Mouse (Mus musculus) neural tube, embryonic 11.5 days (tissue): ENCODE data around the gene Zbed3. TPM values are rescaled to one million over a fixed set of nuclear protein-coding genes. Genes with fewer than 3 reads are reported as not detected.

Source experiments
- ATAC-seq: fragments of 200-750 bp; cut with Nextera tagmentation; 2 replicates; pipeline ENCODE4 v1.8.0; 2017; ENCODE audit warnings: moderate number of reproducible peaks, mild to moderate bottlenecking, moderate TSS enrichment, moderate library complexity; ENCODE audit not compliant: insufficient read depth, low FRiP score, low TSS enrichment
- DNase-seq: peaks from one replicate; pipeline ENCODE4 v3.0.0-alpha.2; 2015; ENCODE audit warnings: low spot score
- H3K27ac ChIP-seq: fragments of 300-500 bp; sonication (generic); 2 replicates; pipeline ENCODE4 v1.5.1; 2014; ENCODE audit warnings: low read depth, mild to moderate bottlenecking, low read length
- H3K27me3 ChIP-seq: fragments of 300-500 bp; sonication (generic); 2 replicates; pipeline ENCODE4 v1.6.1; 2014; ENCODE audit warnings: mild to moderate bottlenecking, low read length, mixed read lengths; ENCODE audit not compliant: control insufficient read depth, insufficient read depth
- H3K36me3 ChIP-seq: fragments of 300-500 bp; sonication (generic); 2 replicates; pipeline ENCODE4 v1.6.1; 2014; ENCODE audit warnings: mild to moderate bottlenecking, low read length, moderate library complexity, mixed read lengths; ENCODE audit not compliant: control insufficient read depth, insufficient read depth
- H3K4me1 ChIP-seq: fragments of 300-500 bp; sonication (generic); 2 replicates; pipeline ENCODE4 v1.6.1; 2014; ENCODE audit warnings: low read length, mixed read lengths; ENCODE audit not compliant: control insufficient read depth, insufficient read depth
- H3K4me2 ChIP-seq: fragments of 300-500 bp; sonication (generic); 2 replicates; pipeline ENCODE4 v1.6.1; 2014; ENCODE audit warnings: low read depth, mild to moderate bottlenecking, moderate library complexity
- H3K4me3 ChIP-seq: fragments of 300-500 bp; sonication (generic); 2 replicates; pipeline ENCODE4 v1.5.1; 2014; ENCODE audit warnings: low read depth, low read length
- H3K9ac ChIP-seq: fragments of 300-500 bp; sonication (generic); 2 replicates; pipeline ENCODE4 v1.6.1; 2014; ENCODE audit warnings: mild to moderate bottlenecking, low read length
- H3K9me3 ChIP-seq: fragments of 300-500 bp; sonication (generic); 2 replicates; pipeline ENCODE4 v1.6.1; 2016; ENCODE audit warnings: low read length; ENCODE audit not compliant: control insufficient read depth
- WGBS: fragments of 180-500 bp; shearing (Covaris S2); extraction: QIAGEN DNeasy Blood & Tissue Kit; methylation state at CpG from one replicate; pipeline ENCODE4 v1.1.7; 2014; 5-methylcytosine and 5-hydroxymethylcytosine counted together
- polyA plus RNA-seq: library from polyadenylated mRNA; unstranded; fragments of >200 nt; fragmentation: Nextera tagmentation; extraction: Ambion mirVana; gene quantifications from 2 replicates; pipeline ENCODE4 v1.2.1, GENCODE M21; 2014

Zbed3 gene
- polyA plus RNA-seq = 57.2 and 62.8 TPM in 2 replicates

- Histone ChIP-seq H3K4me2 (peak within 1 kb of the TSS; percentile 93), H3K36me3 (no peaks in the 10 kb centered on the region), H3K4me1 (peaks cover 15% of the 10 kb centered on the region; the same call in 1 of the 2 replicates), H3K9me3 (no peaks in the 10 kb centered on the region), H3K9ac (peak within 1 kb of the TSS; percentile 96), H3K27ac (peak within 1 kb of the TSS; percentile 87; the same call in 1 of the 2 replicates), H3K4me3 (peak within 1 kb of the TSS; percentile 79), H3K27me3 (no peaks in the 10 kb centered on the region)
- ATAC-seq (no peak), DNase-seq (no peak)
- WGBS = 91% methylated on average over 6 of the region's 6 CpGs
Observed at GRCm38 (mm10) chr13:95323400-95323799, at the start of gene Zbed3. TSS of gene Zbed3 (plus strand) at chr13:95323612.

- Histone ChIP-seq H3K9ac (no peak overlapping the region), H3K4me1 (no peaks in the 10 kb centered on the region), H3K27me3 (no peaks in the 10 kb centered on the region), H3K27ac (no peak overlapping the region), H3K4me2 (no peak overlapping the region), H3K9me3 (no peaks in the 10 kb centered on the region), H3K4me3 (no peak overlapping the region), H3K36me3 (no peaks in the 10 kb centered on the region)
- 90% methylated on average over 4 of the region's 4 CpGs for WGBS
- ATAC-seq = no peak
- DNase-seq = no peak
Observed at GRCm38 (mm10) chr13:95278426-95279025, 44.9 kb upstream of the Zbed3 start.

- H3K4me3 ChIP-seq = no peak overlapping the region
- H3K27ac ChIP-seq = no peak overlapping the region
- H3K27me3 ChIP-seq = no peaks in the 10 kb centered on the region
- H3K4me2 ChIP-seq = no peak overlapping the region
- ATAC-seq (no peak), DNase-seq (no peak)
- WGBS = 26% methylated on average over 6 of the region's 7 CpGs
- no peaks in the 10 kb centered on the region for H3K36me3 ChIP-seq
- H3K4me1 ChIP-seq = no peaks in the 10 kb centered on the region
- H3K9ac ChIP-seq = no peak overlapping the region
- H3K9me3 ChIP-seq = no peaks in the 10 kb centered on the region
Observed at GRCm38 (mm10) chr13:95281740-95282673, 41.4 kb upstream of the Zbed3 start.

- no peaks in the 10 kb centered on the region for H3K27me3 ChIP-seq
- no peaks in the 10 kb centered on the region for H3K36me3 ChIP-seq
- H3K27ac ChIP-seq = no peak overlapping the region
- no peak overlapping the region for H3K4me3 ChIP-seq
- H3K9ac ChIP-seq = no peak overlapping the region
- ATAC-seq (no peak), DNase-seq (peak; percentile 74)
- H3K4me1 ChIP-seq = no peaks in the 10 kb centered on the region
- 14% methylated on average over 7 of the region's 7 CpGs for WGBS
- H3K9me3 ChIP-seq = no peaks in the 10 kb centered on the region
- H3K4me2 ChIP-seq = no peak overlapping the region
Observed at GRCm38 (mm10) chr13:95286989-95287388, 36.4 kb upstream of the Zbed3 start.

GRCm38 (mm10) chr13:95288027-95288426, 35.4 kb upstream of the Zbed3 start:
- DNase-seq = no peak
- no peak for ATAC-seq
- Histone ChIP-seq H3K36me3 (no peaks in the 10 kb centered on the region), H3K4me2 (no peak overlapping the region), H3K9me3 (no peaks in the 10 kb centered on the region), H3K9ac (no peak overlapping the region), H3K4me3 (no peak overlapping the region), H3K4me1 (no peaks in the 10 kb centered on the region), H3K27ac (no peak overlapping the region), H3K27me3 (no peaks in the 10 kb centered on the region)
- WGBS = 80% methylated on average over 7 of the region's 7 CpGs

GRCm38 (mm10) chr13:95291983-95292382, 31.4 kb upstream of the Zbed3 start:
- H3K4me3 ChIP-seq = no peak overlapping the region
- H3K4me1 ChIP-seq = no peaks in the 10 kb centered on the region
- H3K27me3 ChIP-seq = no peaks in the 10 kb centered on the region
- WGBS = 53% methylated on average over 4 of the region's 4 CpGs
- H3K9ac ChIP-seq = no peak overlapping the region
- H3K27ac ChIP-seq = no peak overlapping the region
- no peak for DNase-seq
- ATAC-seq = no peak
- H3K36me3 ChIP-seq = no peaks in the 10 kb centered on the region
- no peak overlapping the region for H3K4me2 ChIP-seq
- H3K9me3 ChIP-seq = no peaks in the 10 kb centered on the region

GRCm38 (mm10) chr13:95299956-95300355, 23.5 kb upstream of the Zbed3 start:
- H3K9me3 ChIP-seq = no peaks in the 10 kb centered on the region
- H3K4me3 ChIP-seq = no peak overlapping the region
- no peaks in the 10 kb centered on the region for H3K27me3 ChIP-seq
- H3K27ac ChIP-seq = no peak overlapping the region
- no peak overlapping the region for H3K9ac ChIP-seq
- 59% methylated on average over 3 of the region's 3 CpGs for WGBS
- no peaks in the 10 kb centered on the region for H3K4me1 ChIP-seq
- DNase-seq (no peak), ATAC-seq (no peak)
- no peaks in the 10 kb centered on the region for H3K36me3 ChIP-seq
- H3K4me2 ChIP-seq = no peak overlapping the region

- Histone ChIP-seq H3K4me3 (no peak overlapping the region), H3K9ac (no peak overlapping the region), H3K4me1 (no peaks in the 10 kb centered on the region), H3K9me3 (no peaks in the 10 kb centered on the region), H3K36me3 (no peaks in the 10 kb centered on the region), H3K4me2 (no peak overlapping the region), H3K27ac (no peak overlapping the region), H3K27me3 (no peaks in the 10 kb centered on the region)
- WGBS = 66% methylated on average over 4 of the region's 4 CpGs
- no peak for ATAC-seq
- no peak for DNase-seq
Observed at GRCm38 (mm10) chr13:95306596-95306995, 16.8 kb upstream of the Zbed3 start.
